Mouse (Mus musculus) heart, embryonic 15.5 days (tissue): ENCODE results near the gene Rnf40. TPM values are rescaled to one million over a fixed set of nuclear protein-coding genes. Genes with fewer than 3 reads are reported as not detected.

Experiments used
- ATAC-seq: fragments of 200-750 bp; cut with Nextera tagmentation; replicated peaks from 2 replicates; pipeline ENCODE4 v1.8.0; 2017; ENCODE audit warnings: low read depth, moderate TSS enrichment; ENCODE audit not compliant: insufficient number of reproducible peaks, insufficient read depth, low FRiP score
- H3K27ac ChIP-seq: fragments of 300-500 bp; sonication (generic); 2 replicates; pipeline ENCODE4 v1.5.1; 2015; ENCODE audit warnings: mild to moderate bottlenecking, inconsistent platforms
- H3K27me3 ChIP-seq: fragments of 300-500 bp; sonication (generic); 2 replicates; pipeline ENCODE4 v1.6.1; 2015; ENCODE audit warnings: inconsistent platforms
- H3K36me3 ChIP-seq: fragments of 300-500 bp; sonication (generic); 2 replicates; pipeline ENCODE4 v1.6.1; 2015; ENCODE audit warnings: mild to moderate bottlenecking, inconsistent platforms
- H3K4me1 ChIP-seq: fragments of 300-500 bp; sonication (generic); replicated peaks from 2 replicates; pipeline ENCODE4 v1.6.1; 2015; ENCODE audit warnings: inconsistent platforms
- H3K4me2 ChIP-seq: fragments of 300-500 bp; sonication (generic); 2 replicates; pipeline ENCODE4 v1.6.1; 2015; ENCODE audit warnings: inconsistent platforms, mild to moderate bottlenecking, moderate library complexity
- H3K4me3 ChIP-seq: fragments of 300-500 bp; sonication (generic); 2 replicates; pipeline ENCODE4 v1.5.1; 2015; ENCODE audit warnings: mild to moderate bottlenecking, inconsistent platforms
- H3K9ac ChIP-seq: fragments of 300-500 bp; sonication (generic); 2 replicates; pipeline ENCODE4 v1.6.1; 2015; ENCODE audit warnings: mild to moderate bottlenecking, inconsistent platforms
- H3K9me3 ChIP-seq: fragments of 300-500 bp; sonication (generic); replicated peaks from 2 replicates; pipeline ENCODE4 v1.6.1; 2016; ENCODE audit warnings: inconsistent platforms
- WGBS: fragments of 180-500 bp; shearing (Covaris S2); methylation state at CpG from one replicate; pipeline ENCODE4 v1.1.7; 2015; ENCODE audit warnings: mixed read lengths; 5-methylcytosine and 5-hydroxymethylcytosine counted together
- polyA plus RNA-seq: library from polyadenylated mRNA; unstranded; fragments of >200 nt; fragmentation: Nextera tagmentation; extraction: Ambion mirVana; gene quantifications from 2 replicates; pipeline ENCODE4 v1.2.1, GENCODE M21; 2015

Rnf40 gene
- polyA plus RNA-seq, 1 experiment from 2014 or later, result 27.9 TPM

DNA sequence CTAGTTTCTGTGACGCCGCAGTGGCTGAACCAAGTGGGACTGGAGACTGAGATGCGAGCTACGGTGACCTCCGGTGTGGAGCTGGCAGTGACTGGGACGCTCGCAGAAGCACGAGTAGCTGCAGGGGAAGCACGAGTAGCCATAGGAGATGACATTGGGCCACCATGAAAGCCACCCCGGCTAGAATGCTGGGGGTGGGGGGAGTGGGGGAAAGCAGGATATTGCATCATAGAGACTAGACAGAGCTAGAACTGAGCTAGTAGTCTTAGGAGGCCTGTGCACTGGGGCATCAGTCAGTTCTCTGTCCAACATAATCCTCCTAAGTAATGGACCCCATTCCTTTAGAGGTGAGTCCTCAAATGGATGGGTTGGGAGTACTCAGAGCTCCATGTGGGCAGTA lies 15.7 kb downstream of the Rnf40 start:
- no peak overlapping the region for H3K27ac ChIP-seq
- no peaks in the 10 kb centered on the region for H3K27me3 ChIP-seq
- H3K36me3 ChIP-seq, result peaks cover 74% of the 10 kb centered on the region
- H3K4me2 ChIP-seq, result no peak overlapping the region
- no peak overlapping the region for H3K4me3 ChIP-seq
- no peak for ATAC-seq
- H3K4me1 ChIP-seq, result no peaks in the 10 kb centered on the region
- WGBS, result 80% methylated on average over 10 of the region's 10 CpGs
- no peaks in the 10 kb centered on the region for H3K9me3 ChIP-seq
- H3K9ac ChIP-seq, result no peak overlapping the region

DNA sequence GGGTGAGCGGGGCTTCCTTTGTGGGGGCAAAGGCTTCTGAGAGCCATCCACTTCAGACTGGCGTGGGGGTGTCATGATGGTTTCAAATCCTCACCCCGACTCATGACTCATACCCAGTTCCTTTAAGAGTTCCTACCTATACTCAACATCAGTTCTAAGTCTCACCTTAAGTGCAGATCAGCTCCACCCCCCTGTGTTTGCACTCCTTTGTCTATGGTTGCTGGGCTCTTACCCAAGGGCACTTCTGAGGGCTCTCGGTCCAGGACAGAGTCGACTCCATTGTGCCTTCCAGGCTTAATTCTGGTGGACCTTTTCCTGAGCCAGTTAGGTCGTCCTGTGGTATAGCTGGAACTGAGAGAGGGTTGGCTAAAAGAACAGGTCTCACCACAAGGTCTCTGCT lies 18.6 kb downstream of the Rnf40 start:
- Histone ChIP-seq H3K4me2 (no peak overlapping the region), H3K27me3 (no peaks in the 10 kb centered on the region), H3K9ac (no peak overlapping the region), H3K27ac (no peak overlapping the region), H3K4me3 (no peak overlapping the region), H3K4me1 (no peaks in the 10 kb centered on the region), H3K36me3 (peaks cover 76% of the 10 kb centered on the region), H3K9me3 (no peaks in the 10 kb centered on the region)
- 80% methylated on average over 6 of the region's 6 CpGs for WGBS
- no peak for ATAC-seq

DNA sequence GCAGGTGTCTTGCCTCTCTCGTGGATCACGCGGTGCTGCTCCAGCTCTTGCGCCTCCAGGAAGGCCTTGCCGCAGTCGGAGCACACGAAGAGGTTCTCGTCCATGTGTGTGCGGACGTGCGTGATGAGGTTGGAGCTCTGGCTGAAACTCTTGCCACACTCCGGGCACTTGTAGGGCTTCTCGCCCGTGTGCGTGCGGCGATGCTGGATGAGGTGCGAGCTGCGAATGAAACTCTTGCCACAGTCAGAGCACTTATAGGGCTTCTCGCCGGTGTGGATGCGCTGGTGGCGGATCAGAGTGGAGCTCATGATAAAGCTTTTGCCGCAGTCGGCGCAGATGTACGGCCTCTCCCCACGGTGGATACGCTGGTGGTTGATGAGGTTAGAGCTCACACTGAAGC lies 22.4 kb downstream of the Rnf40 start:
- ATAC-seq, result no peak

DNA sequence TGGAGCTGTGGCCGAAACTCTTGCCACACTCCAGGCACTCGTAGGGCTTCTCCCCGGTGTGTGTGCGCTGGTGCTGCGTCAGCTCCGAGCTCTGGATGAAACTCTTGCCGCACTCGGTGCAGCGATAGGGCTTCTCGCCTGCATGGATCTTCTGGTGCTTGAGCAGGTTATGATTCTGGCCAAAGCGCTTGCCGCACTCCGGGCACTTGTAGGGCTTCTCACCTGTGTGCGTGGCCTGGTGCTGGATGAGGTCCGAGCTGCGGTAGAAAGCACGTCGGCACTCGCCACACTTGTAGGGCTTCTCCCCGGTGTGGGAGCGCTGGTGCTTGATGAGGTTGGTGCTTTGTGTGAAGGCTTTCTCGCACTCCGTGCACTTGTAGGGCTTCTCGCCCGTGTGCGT lies 23.0 kb downstream of the Rnf40 start:
- Histone ChIP-seq H3K36me3 (peaks cover 60% of the 10 kb centered on the region), H3K27me3 (no peaks in the 10 kb centered on the region), H3K9ac (no peak overlapping the region), H3K9me3 (no peaks in the 10 kb centered on the region), H3K27ac (no peak overlapping the region), H3K4me3 (no peak overlapping the region), H3K4me1 (peaks cover 18% of the 10 kb centered on the region), H3K4me2 (no peak overlapping the region)
- 96% methylated on average over 26 of the region's 26 CpGs for WGBS
- no peak for ATAC-seq

More for the DNA sequence above, 22.4 kb downstream of the Rnf40 start:
- Histone ChIP-seq H3K36me3 (peaks cover 60% of the 10 kb centered on the region), H3K4me2 (no peak overlapping the region), H3K4me3 (no peak overlapping the region), H3K4me1 (peaks cover 15% of the 10 kb centered on the region), H3K27me3 (no peaks in the 10 kb centered on the region), H3K9ac (no peak overlapping the region), H3K27ac (no peak overlapping the region), H3K9me3 (no peaks in the 10 kb centered on the region)
- WGBS, result 97% methylated on average over 29 of the region's 29 CpGs

DNA sequence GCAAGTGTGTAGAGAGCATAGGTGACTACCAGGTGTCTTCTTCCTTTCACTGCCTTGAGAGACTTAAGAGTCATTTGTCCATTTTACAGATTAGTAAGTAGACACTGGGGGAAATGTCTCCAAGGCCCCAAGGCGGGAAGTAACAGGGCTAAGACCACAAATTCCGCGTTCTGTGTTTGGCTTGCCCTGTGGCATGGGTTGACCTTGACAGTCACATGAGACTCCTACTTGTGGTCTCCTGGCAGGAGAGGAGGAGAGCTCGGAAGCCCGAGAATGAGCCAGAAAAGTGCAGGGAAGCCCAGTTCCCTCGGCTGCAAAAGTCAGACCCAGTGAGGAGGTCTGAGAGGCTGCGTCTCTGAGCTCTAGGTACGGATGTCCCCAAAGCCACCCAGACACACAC lies 24.9 kb downstream of the Rnf40 start:
- ATAC-seq, result no peak
- Histone ChIP-seq H3K27ac (peak overlapping the region; percentile 90; the same call in 1 of the 2 replicates), H3K9ac (peak overlapping the region; percentile 92; the same call in 1 of the 2 replicates), H3K9me3 (no peaks in the 10 kb centered on the region), H3K4me2 (peak overlapping the region; percentile 72), H3K27me3 (no peaks in the 10 kb centered on the region), H3K4me1 (peaks cover 18% of the 10 kb centered on the region), H3K36me3 (peaks cover 45% of the 10 kb centered on the region), H3K4me3 (peak overlapping the region; percentile 89)
- WGBS, result 69% methylated on average over 8 of the region's 8 CpGs

DNA sequence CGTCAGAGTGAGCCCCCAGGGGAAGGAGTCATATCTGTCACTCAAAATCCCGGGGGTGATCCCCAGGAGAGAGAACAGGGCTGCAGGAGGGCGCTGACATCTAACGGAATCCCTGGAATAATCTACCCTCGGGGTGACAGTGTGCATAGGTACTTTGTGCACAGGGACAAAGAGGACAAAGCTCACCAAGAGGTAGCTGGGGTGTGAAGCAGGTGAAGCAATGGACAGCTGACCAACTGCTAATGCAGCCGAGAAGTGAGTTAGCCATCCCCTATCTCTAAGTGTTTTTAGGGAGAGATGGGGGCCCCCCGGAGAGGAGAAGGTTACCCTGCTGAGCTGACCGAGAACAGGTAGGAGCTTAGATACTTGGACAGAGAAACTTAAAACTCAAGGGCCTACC lies 25.5 kb downstream of the Rnf40 start:
- H3K4me3 ChIP-seq, result peak overlapping the region; percentile 89
- peaks cover 39% of the 10 kb centered on the region for H3K36me3 ChIP-seq
- no peak for ATAC-seq
- H3K27me3 ChIP-seq, result no peaks in the 10 kb centered on the region
- H3K4me2 ChIP-seq, result peak overlapping the region; percentile 72
- peaks cover 18% of the 10 kb centered on the region for H3K4me1 ChIP-seq
- peak overlapping the region; percentile 92 for H3K9ac ChIP-seq
- H3K9me3 ChIP-seq, result no peaks in the 10 kb centered on the region
- H3K27ac ChIP-seq, result peak overlapping the region; percentile 90
- 24% methylated on average over 8 of the region's 8 CpGs for WGBS

DNA sequence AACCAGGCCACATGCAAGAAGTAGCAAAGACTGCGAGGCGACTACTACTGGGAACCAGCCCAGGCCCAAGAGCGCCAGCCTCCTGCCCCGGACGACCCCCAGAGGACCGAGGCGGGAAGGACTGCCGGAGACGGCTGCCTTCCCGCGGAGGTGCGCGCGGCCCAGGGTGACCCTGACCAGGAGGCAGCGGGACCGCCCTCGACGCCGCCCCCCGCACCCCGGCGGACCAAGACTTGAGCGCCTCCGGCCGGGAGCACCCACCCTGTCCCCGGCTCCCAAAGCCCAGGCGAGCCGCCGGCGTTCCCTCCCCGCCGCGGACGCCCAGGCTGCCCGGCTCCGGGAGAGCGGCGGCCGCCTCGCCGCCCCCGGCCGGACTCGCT lies 25.9 kb downstream of the Rnf40 start:
- H3K4me3 ChIP-seq, result peak overlapping the region; percentile 89
- peak overlapping the region; percentile 72 for H3K4me2 ChIP-seq
- H3K27me3 ChIP-seq, result no peaks in the 10 kb centered on the region
- peak; percentile 71 for ATAC-seq
- H3K9me3 ChIP-seq, result no peaks in the 10 kb centered on the region
- peaks cover 35% of the 10 kb centered on the region for H3K36me3 ChIP-seq
- peak overlapping the region; percentile 90 for H3K27ac ChIP-seq
- H3K4me1 ChIP-seq, result peaks cover 18% of the 10 kb centered on the region
- WGBS, result under 1% methylated on average over 44 of the region's 44 CpGs
- H3K9ac ChIP-seq, result peak overlapping the region; percentile 92

DNA sequence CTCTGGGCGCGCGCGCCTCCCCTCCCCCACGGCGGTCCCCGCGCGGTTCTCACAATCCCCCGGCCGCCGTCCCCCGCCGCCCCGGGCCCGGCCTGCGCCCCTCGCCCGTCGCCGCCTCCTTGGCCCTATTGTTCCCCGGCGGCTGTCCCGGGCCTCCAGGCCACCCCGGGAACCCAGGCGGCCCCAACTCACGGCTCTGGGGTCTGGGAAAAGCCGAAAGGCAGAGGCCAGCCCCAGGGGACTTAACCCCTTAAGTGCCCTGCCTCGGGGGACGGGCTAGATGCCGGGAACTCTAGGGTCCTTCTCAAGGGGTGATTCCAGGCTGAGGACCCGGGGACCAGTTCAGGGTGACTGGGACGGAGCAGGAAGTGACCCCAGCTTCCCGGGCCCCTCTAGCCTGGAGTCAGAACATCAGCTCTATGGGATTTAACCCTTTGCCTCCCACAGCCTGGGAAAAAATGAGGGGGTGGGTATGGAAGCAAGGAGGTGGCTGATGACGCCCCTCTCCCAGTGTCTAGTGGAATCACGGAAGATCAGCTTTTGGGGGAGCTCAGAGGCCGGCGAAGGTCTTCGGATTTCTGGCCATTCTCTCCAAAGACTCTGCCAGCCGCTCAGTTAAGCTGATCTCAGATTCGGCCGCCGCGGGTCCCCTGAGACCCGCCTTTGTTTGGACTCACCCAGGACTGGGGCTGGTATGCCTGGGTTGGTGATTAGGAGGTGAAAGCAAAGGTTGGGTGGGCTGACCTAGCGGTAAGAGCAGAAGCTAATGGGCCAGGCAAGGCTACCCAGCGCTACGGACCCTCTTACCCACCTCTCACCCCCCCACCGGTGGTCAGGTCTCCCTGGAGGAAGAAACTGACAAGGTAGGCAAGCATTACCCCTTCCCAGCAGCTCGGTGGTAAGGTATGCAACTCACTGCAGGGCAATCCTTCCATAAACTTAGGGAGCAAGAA lies 26.6 kb downstream of the Rnf40 start, which contains the start of gene Zfp629:
Zfp629 (minus strand) TSS at position 907 of the 953 bp plus-strand sequence.
- ATAC-seq, result peak; percentile 88
- Histone ChIP-seq H3K36me3 (peaks cover 28% of the 10 kb centered on the region), H3K4me2 (peak within 1 kb of the TSS; percentile 72), H3K27me3 (no peaks in the 10 kb centered on the region), H3K27ac (peak within 1 kb of the TSS; percentile 90), H3K9ac (peak within 1 kb of the TSS; percentile 92), H3K9me3 (no peaks in the 10 kb centered on the region), H3K4me3 (peak within 1 kb of the TSS; percentile 89), H3K4me1 (peaks cover 18% of the 10 kb centered on the region)
- under 1% methylated on average over 45 of the region's 50 CpGs for WGBS

DNA sequence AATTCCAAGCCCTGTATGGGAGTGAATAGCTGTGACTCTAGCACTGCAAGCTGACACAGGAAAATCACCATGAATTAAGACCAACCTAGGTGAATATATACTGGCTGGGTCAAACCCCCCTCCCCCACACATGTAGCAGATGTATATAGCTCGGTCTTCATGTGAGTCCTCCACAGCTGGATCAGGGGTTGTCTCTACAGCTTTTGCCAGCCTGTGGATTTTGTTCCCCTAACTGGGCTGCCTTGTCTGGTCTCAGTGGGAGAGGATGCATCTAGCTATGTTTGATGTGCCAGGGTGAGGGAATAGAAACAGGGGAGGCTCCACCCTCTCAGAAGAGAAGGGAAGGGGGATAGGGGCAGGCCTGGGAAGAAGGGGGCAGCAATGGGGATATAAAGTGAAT lies 27.8 kb downstream of the Rnf40 start:
- no peak overlapping the region for H3K4me2 ChIP-seq
- no peaks in the 10 kb centered on the region for H3K27me3 ChIP-seq
- no peaks in the 10 kb centered on the region for H3K9me3 ChIP-seq
- no peak for ATAC-seq
- H3K4me1 ChIP-seq, result peaks cover 18% of the 10 kb centered on the region
- peaks cover 16% of the 10 kb centered on the region for H3K36me3 ChIP-seq
- no peak overlapping the region for H3K27ac ChIP-seq
- 78% methylated on average over 1 of the region's 1 CpGs for WGBS
- no peak overlapping the region for H3K9ac ChIP-seq
- 0 out of 2 replicates have a peak overlapping the region, but pooled peaks have one; percentile 89 for H3K4me3 ChIP-seq

DNA sequence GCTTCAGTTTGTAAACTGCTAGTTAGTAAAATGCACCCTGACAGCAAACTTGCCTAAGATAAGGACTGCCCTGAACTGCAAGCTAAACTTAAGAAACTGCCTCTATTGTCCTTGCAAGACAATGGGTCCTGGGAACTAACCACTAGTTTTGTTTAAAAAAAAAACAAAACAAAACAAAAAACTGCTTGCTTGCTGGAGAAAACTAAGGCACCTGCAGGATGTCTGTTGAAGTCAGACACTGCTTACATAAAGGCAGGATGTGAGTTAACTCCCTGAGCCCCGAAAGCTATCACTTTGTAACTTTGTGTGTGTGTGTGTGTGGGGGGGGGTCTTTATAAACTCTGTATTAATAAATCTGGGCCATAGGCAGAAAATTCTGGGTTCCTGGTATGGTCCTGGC lies 28.3 kb downstream of the Rnf40 start:
- H3K9ac ChIP-seq, result no peak overlapping the region
- H3K36me3 ChIP-seq, result peaks cover 11% of the 10 kb centered on the region
- no peaks in the 10 kb centered on the region for H3K9me3 ChIP-seq
- 56% methylated on average over 1 of the region's 1 CpGs for WGBS
- no peak for ATAC-seq
- H3K27ac ChIP-seq, result no peak overlapping the region
- H3K4me3 ChIP-seq, result no peak overlapping the region
- H3K4me2 ChIP-seq, result no peak overlapping the region
- H3K4me1 ChIP-seq, result peaks cover 18% of the 10 kb centered on the region
- no peaks in the 10 kb centered on the region for H3K27me3 ChIP-seq

DNA sequence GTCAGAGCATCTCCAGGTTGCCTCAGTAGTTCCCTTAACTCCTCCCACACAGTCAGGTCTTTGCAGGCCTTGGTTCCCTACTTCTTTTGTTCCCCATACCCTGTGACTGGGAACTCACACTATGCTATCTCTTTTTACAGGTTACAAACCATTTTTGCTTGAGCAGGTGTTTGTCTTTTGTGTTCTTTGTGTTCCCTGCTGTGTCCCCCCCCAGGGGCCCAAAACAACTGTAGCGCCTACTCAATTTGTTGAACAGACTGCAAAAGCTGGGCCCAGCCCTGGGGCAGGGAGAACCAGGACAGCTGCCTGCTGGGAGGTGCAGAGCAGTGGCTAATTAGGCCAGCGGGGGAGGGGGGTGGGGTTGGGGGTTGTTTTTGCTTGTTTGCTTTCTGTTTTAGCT lies 29.4 kb downstream of the Rnf40 start:
- no peaks in the 10 kb centered on the region for H3K27me3 ChIP-seq
- no peak overlapping the region for H3K9ac ChIP-seq
- H3K4me1 ChIP-seq, result peaks cover 18% of the 10 kb centered on the region
- no peak for ATAC-seq
- no peaks in the 10 kb centered on the region for H3K9me3 ChIP-seq
- H3K27ac ChIP-seq, result no peak overlapping the region
- no peak overlapping the region for H3K4me2 ChIP-seq
- 59% methylated on average over 2 of the region's 2 CpGs for WGBS
- 0 out of 2 replicates have a peak, but pooled peaks cover under 1% of the 10 kb centered on the region for H3K36me3 ChIP-seq
- no peak overlapping the region for H3K4me3 ChIP-seq
